Mouse (Mus musculus): ENCODE data around the gene Nup210l. TPM values are rescaled to one million over a fixed set of nuclear protein-coding genes. Genes with fewer than 3 reads are reported as not detected.
"Not testable (repeated sequence)": the region's sequence is repeated elsewhere in the genome, so short reads cannot be mapped to it uniquely, and the experiment has no call there.

Nup210l gene
- polyA plus RNA-seq, 1 experiment, result 0.24 TPM

DNA sequence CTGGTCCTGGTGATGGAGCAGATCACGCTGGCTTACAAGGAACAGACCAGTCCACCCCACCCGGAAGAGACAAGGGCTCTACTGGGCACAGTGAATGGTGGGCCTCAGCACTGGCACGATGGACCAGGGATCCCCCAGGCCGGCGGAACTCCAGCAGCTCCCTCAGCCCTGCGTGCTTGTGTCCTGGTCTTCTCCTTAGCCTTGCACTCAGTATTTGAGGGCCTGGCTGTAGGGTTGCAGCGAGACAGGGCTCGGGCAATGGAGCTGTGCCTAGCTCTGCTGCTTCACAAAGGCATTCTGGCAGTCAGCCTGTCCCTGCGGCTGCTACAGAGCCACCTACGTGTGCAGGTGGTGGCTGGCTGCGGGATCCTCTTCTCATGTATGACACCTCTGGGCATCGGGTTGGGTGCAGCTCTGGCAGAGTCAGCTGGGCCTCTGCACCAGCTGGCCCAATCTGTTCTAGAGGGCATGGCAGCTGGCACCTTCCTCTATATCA is 147.8 kb downstream of the Nup210l start:
- DNase-seq (ENCODE audit: low read depth, low spot score), result not testable (repeated sequence)
- WGBS, result 92% methylated on average over 9 of the region's 12 CpGs

DNA sequence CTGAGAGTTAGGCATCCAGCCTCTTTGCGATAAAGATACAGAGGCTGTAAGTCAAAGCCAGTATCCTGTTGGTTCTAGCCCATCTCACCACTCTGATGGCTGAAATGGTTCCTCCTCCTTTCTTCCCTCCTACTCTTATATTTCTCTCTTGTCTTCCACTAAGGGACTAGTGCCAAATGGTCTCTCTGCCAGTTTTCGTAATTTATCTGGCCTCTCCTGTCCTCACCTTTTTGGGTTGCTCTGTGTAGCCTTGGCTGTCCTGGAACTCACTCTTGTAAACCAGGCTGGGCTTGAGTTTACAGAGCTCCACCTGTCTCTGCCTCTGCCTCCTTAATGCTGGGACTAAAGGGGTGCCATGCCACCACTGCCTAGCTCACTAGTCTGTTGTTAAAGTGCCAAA is 148.7 kb downstream of the Nup210l start:
- WGBS, result 77% methylated on average over 2 of the region's 2 CpGs
- not testable (repeated sequence) for DNase-seq (ENCODE audit: low read depth, low spot score)

DNA sequence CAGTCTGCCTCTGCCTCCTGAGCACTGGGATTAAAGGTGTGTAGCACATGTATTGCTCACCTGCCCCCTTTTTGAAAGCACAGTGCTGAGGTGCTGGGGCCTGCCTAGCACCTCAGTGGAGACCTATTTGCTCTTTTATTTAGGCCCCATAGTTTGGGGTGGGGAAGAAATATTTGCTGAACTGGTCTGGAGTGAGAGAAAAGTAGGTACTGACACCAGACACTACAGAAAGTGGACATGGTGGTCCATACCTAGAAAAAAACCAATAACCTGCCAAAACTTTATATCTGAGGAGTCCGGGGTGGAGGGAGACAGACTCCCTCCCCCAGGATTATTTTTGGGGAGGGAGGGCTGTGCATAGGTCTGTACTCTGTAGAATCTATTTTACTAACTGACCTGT is 149.2 kb downstream of the Nup210l start:
- WGBS, result 70% methylated on average over 1 of the region's 1 CpGs
- DNase-seq (ENCODE audit: low read depth, low spot score), result not testable (repeated sequence)

DNA sequence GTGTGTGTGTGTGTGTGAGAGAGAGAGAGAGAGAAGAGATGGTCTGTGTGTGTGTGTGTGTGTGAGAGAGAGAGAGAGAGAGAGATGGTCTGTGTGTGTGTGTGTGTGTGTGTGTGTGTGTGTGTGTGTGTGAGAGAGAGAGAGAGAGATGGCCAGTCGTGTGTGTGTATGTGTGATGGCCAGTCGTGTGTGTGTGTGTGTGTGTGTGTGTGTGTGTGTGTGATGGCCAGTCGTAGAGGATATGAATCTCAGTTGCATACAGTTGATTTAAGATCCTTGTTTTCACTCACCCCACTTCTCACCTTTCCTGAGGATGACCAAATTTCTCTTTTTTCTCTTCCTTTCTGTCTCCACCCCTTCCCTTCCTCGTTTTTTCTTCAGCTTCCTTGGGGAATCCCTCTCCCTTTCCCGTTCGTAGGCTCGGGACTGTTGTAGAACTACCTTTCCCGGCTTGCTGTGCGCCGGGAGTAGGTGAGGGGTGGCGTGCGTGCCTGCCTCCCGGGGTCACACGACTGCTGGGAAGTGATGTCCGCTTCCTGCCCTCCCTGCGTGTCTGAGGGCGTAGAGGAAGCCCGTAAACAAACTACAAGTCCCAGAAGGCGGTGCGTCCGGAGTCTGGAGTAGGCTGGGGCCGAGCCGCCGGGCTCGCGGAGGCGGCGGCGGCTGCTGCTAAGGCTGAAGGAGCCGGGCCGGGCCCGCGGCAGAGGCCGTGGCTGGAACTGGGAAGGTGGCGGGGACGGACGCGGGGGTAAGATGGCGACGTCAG is 149.9 kb downstream of the Nup210l start, which contains the start of gene Crtc2:
Gene Crtc2 (plus strand): TSS at position 511 of the 766 bp plus-strand sequence.
- peak; percentile 94 for DNase-seq (ENCODE audit: low read depth, low spot score)
- WGBS, result under 1% methylated on average over 40 of the region's 40 CpGs

DNA sequence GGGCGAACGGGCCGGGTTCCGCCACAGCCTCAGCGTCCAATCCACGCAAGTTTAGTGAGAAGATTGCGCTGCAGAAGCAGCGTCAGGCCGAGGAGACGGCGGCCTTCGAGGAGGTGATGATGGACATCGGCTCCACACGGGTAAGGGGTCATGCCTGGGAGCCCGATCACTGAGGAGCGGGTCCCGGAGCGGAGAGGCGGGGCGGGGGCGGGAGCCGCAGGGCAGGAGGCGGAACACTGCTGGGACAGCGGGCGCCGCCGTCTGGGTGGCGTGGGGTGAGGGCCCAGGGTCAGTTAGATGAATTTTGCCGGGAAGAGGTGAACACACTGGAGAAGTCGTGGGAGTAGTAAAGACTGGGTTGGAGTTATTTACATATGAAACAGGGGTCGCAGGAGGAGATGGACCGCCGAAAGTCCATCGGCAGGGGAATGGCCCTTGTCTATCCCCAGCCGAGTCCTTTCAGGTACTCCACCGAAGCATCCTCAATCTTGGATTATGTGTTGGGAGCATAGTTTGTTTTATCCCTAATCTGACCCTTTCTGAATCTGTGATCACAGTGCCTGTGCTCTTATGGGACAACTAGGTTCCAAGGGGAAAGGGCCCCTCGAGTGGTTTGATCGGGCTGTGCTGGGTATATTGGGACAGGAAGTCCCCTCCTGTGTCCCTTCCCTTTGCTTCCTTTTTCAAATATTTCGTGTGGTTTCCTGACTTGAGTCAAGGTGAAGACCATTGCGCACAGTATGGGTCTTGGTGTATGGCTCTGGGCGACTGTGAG is 150.7 kb downstream of the Nup210l start:
- under 1% methylated on average over 40 of the region's 41 CpGs for WGBS
- DNase-seq (ENCODE audit: low read depth, low spot score), result no peak

DNA sequence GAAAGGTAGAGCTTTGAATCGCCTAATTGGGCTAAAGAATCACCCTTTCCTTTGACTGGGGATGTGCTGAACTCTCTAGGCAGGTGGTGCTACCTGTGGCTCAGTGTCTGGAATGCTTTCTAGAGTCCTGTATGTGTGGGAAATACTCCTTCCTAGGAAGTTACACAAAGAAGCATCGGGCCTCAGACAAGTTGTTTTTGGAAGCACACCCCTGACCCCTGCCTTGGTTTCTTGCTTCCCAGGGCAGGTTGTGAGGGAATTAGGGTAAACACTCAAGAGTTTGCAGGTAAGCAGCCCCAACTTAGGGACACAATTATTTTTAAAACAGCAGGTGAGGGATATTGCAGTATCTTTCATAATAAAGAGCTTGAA is 151.2 kb downstream of the Nup210l start:
- WGBS, result 2% methylated on average over 2 of the region's 2 CpGs
- no peak for DNase-seq (ENCODE audit: low read depth, low spot score)

DNA sequence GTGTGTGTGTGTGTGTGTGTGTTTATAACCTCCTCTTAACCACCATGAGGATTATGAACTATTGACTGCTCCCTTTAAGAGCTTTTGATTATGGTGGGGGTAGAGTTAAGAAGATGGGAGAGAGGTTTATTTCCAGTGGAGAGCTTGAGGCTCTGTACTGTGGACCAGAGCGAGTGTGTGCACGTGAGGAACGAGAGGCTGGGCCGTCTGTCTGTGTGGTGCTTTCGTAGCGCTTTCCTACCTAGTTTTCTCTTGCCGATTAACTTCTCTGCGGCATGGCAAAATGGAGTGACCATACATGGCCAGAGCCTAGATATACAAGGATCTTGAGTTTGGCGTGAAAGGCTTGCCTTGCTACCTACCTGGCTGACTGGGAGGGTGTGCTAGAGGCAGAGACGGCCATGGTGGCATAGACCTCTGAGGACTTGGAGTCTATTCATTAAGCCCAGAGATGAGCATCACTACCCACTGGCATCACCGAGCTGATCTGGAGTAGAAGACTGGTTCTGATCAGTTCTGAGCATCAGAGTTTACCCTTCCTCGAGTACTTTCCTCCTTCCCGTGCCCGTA is 151.9 kb downstream of the Nup210l start:
- no peak for DNase-seq (ENCODE audit: low read depth, low spot score)
- WGBS, result 89% methylated on average over 14 of the region's 14 CpGs

DNA sequence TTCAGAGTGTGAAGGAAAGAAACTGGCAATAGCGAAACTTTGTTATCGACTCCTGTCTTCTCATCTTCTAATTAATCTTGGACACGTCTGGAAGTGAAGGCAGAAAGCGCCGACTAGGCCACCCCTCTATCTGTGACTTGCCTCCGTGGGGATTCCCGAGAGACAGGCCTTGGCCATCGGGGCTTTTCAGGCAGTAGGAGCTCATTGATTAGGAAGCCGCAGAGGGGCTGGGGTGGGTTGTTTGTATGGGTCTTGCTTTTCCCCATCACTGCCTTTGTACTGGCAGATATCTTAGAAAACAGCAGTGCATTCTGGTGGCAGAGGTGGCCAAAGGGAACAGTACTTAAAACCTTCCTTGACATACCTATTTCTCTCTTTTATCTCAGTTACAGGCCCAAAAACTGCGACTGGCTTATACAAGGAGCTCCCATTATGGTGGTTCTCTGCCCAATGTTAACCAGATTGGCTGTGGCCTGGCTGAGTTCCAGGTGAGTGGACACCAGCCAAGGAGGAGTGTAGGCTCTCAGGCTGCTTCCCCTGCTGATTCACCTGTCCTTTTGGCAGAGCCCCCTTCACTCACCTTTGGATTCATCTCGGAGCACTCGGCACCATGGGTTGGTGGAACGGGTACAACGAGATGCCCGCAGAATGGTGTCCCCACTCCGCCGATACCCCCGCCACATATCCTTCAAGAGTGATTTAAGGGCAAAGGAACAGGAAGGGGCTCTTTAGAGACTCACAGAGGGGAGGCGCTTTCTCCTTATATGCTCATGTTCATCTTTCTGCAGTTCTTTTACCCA is 153.0 kb downstream of the Nup210l start:
- DNase-seq (ENCODE audit: low read depth, low spot score), result no peak
- WGBS, result 89% methylated on average over 19 of the region's 19 CpGs

DNA sequence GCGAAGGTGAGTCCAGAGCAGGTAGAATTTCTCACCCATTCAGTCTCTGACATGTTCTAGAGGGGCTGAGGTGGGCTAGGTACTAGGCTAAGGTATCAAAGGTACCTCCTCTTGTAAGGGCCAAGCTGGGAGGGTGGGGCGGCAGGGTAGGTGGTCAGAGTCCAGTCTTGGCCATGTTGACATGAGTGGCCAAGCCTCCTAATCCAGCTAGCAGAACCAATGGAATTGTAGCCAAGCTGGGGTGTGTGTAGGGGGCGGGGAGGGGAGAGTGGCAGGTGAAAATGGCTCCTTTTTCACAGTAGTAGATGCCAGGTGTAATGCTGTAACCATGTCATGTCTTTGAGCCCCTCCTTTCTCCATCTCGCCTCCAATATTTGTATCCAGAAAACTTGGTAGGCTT is 154.6 kb downstream of the Nup210l start:
- no peak for DNase-seq (ENCODE audit: low read depth, low spot score)
- 37% methylated on average over 4 of the region's 4 CpGs for WGBS

Other genes with a start within 250 kb of the Nup210l start
- gene Il6ra, start 190.9 kb upstream of the Nup210l start, polyA plus RNA-seq (2012; rRNA removed), result 2.9 and 4.4 TPM in 2 replicates
- gene Atp8b2, start 140.6 kb upstream of the Nup210l start, polyA plus RNA-seq (2012; rRNA removed), result 12.4 and 17.2 TPM in 2 replicates
- gene Hax1, start 105.4 kb upstream of the Nup210l start, polyA plus RNA-seq (2012; rRNA removed), result 60.1 and 80.7 TPM in 2 replicates
- gene 4933434E20Rik, start 52.5 kb upstream of the Nup210l start, polyA plus RNA-seq (2012; rRNA removed), result 41.1 and 46.7 TPM in 2 replicates
- 51.4 and 75.2 TPM in 2 replicates for gene Ubap2l, start 51.5 kb upstream of the Nup210l start, polyA plus RNA-seq (2012; rRNA removed)
- gene Tpm3, start 31.5 kb upstream of the Nup210l start, polyA plus RNA-seq (2012; rRNA removed), result 161 and 190 TPM in 2 replicates
- gene Rps27, start 109.5 kb downstream of the Nup210l start, polyA plus RNA-seq (2012; rRNA removed), result 2,294 and 2,765 TPM in 2 replicates
- gene Rab13, start 109.6 kb downstream of the Nup210l start, polyA plus RNA-seq (2012; rRNA removed), result 2.9 and 3.6 TPM in 2 replicates
- 53.6 and 59.5 TPM in 2 replicates for gene Jtb, start 127.5 kb downstream of the Nup210l start, polyA plus RNA-seq (2012; rRNA removed)
- 13.6 and 18.6 TPM in 2 replicates for gene Creb3l4, start 139.4 kb downstream of the Nup210l start, polyA plus RNA-seq (2012; rRNA removed)
- 76.1 and 83.3 TPM in 2 replicates for gene Slc39a1, start 144.0 kb downstream of the Nup210l start, polyA plus RNA-seq (2012; rRNA removed)
- gene Crtc2, start 150.0 kb downstream of the Nup210l start, polyA plus RNA-seq (2012; rRNA removed), result 25.7 and 33.4 TPM in 2 replicates
- 7.6 and 12.7 TPM in 2 replicates for gene Dennd4b, start 161.1 kb downstream of the Nup210l start, polyA plus RNA-seq (2012; rRNA removed)
- gene Gatad2b, start 189.0 kb downstream of the Nup210l start, polyA plus RNA-seq (2012; rRNA removed), result 7.7 and 13.4 TPM in 2 replicates

All from large intestine, adult 2 months (tissue).